Mouse (Mus musculus) spleen, adult 2 months (tissue): ENCODE data around the gene Hipk1.

Experiments used
- CTCF ChIP-seq: fragments of 200-500 bp; IDR thresholded peaks from 2 replicates; pipeline ENCODE4 v1.5.1; 2011; ENCODE audit warnings: mild to moderate bottlenecking, inconsistent platforms; ENCODE audit not compliant: insufficient read depth, insufficient read length, insufficient replicate concordance; ENCODE audit errors: extremely low read depth
- POLR2A ChIP-seq: fragments of 200-500 bp; IDR thresholded peaks from 2 replicates; pipeline ENCODE4 v1.6.1; 2011; ENCODE audit warnings: low read depth, low read length, inconsistent platforms

- TF ChIP-seq POLR2A: no peak
- no peak for TF ChIP-seq CTCF
Observed at GRCm38 (mm10) chr3:103758456-103758855, 32.9 kb downstream of the Hipk1 start.
